Mouse (Mus musculus): ENCODE data around the gene Disp2. TPM values are rescaled to one million over a fixed set of nuclear protein-coding genes. Genes with fewer than 3 reads are reported as not detected.

The Disp2 gene
- total RNA-seq (2023): not detected

GRCm38 (mm10) chr2:118779504-118780480 lies at the start of gene Disp2:
TSS of gene Disp2 (plus strand) at chr2:118779719.

GRCm38 (mm10) chr2:118745232-118745884 lies 34.2 kb upstream of the Disp2 start, which contains the start of gene Inafm2:
TSS of gene Inafm2 (plus strand) at chr2:118745758.

DNA sequence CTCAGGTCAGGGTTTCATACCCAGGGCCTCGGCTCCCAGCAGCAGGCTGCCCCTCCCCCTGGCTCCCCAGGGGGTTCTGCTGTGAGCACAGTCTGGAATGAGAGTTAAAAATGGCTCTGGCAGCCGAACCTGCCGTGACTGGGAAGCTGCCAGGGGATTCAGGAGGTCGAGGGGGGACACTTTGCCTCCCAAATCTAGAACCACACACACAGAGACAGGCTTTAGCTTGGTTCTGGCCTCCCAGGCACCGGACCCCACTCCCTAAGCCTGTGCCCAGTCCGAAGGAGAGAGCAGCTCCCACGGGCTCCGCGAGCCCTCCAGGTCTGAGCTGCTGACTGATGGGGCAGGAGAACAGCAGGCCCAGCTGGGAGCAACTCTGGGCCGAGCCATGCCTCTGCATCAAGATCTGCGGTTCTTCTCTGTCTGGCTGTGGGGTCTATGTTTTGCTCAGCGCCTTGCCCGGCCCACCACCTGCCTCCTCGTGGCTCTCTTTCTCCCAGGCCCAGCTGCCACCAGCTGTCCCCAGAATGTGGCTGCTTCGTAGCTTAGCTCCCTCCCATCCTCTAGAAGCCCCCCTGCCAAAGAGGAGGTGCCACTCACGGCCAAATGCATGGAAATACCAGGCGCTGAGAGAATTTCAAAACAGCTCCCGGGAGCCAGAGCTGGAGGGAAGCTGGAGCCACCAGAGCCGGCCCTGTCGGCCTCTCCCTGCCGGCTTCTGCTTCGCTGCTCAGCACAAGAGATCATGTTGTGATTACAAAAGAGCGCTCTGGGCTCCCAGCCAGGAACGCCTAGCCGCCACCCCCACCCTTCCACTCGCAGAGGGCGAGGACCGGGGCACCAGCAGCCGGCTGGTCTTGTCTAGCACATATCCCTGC lies 17.4 kb upstream of the Disp2 start, which contains the start of gene Ccdc9b:
TSS of gene Ccdc9b (minus strand) at position 756 of the 878 bp plus-strand sequence.

GRCm38 (mm10) chr2:118772158-118772874 lies 7.2 kb upstream of the Disp2 start, which contains the start of gene Phgr1:
TSS of gene Phgr1 (plus strand) at chr2:118772769.

GRCm38 (mm10) chr2:118813981-118814836 lies 34.7 kb downstream of the Disp2 start, which contains the start of gene Knstrn:
TSS of gene Knstrn (plus strand) at chr2:118814003.

Other genes with a start within 250 kb of the Disp2 start
- 8.6 TPM for gene Bmf, start 230.0 kb upstream of the Disp2 start, total RNA-seq (2023)
- 2.8 TPM for gene Bub1b, start 181.5 kb upstream of the Disp2 start, total RNA-seq (2023)
- 2.0 TPM for gene Pak6, start 116.4 kb upstream of the Disp2 start, total RNA-seq (2023)
- gene Ankrd63, start 75.8 kb upstream of the Disp2 start, total RNA-seq (2023): 0.34 TPM
- gene Plcb2, start 51.3 kb upstream of the Disp2 start, total RNA-seq (2023): 110 TPM
- gene Inafm2, start 34.0 kb upstream of the Disp2 start, total RNA-seq (2023): 18.9 TPM
- not detected for gene Ccdc9b, start 17.1 kb upstream of the Disp2 start, total RNA-seq (2023)
- not detected for gene Phgr1, start 7.0 kb upstream of the Disp2 start, total RNA-seq (2023)
- gene Knstrn, start 34.3 kb downstream of the Disp2 start, total RNA-seq (2023): 9.4 TPM
- 80.7 TPM for gene Ivd, start 82.2 kb downstream of the Disp2 start, total RNA-seq (2023)
- 41.1 TPM for gene Bahd1, start 120.7 kb downstream of the Disp2 start, total RNA-seq (2023)
- 2.6 TPM for gene Chst14, start 146.8 kb downstream of the Disp2 start, total RNA-seq (2023)
- gene Ccdc32, start 249.7 kb downstream of the Disp2 start, total RNA-seq (2023): 14.9 TPM

Data from CD8-positive naive resting alpha-beta T cell, adult 57 days (primary cell).